Mouse (Mus musculus) frontal cortex, postnatal 14 days (tissue): Measurements from ENCODE around the gene Spg7.

Experiments used
- DNase-seq, 2 experiments: peaks; one replicate each; pipeline ENCODE4 v3.0.0; 2022; ENCODE audit warnings: low spot score in 2 of 2

Spg7 gene

GRCm38 (mm10) chr8:123131041-123131440 is 68.3 kb downstream of the Spg7 start:
- no peak for DNase-seq

- no peak for DNase-seq
Measured at GRCm38 (mm10) chr8:123132953-123133352, 70.2 kb downstream of the Spg7 start.

DNA sequence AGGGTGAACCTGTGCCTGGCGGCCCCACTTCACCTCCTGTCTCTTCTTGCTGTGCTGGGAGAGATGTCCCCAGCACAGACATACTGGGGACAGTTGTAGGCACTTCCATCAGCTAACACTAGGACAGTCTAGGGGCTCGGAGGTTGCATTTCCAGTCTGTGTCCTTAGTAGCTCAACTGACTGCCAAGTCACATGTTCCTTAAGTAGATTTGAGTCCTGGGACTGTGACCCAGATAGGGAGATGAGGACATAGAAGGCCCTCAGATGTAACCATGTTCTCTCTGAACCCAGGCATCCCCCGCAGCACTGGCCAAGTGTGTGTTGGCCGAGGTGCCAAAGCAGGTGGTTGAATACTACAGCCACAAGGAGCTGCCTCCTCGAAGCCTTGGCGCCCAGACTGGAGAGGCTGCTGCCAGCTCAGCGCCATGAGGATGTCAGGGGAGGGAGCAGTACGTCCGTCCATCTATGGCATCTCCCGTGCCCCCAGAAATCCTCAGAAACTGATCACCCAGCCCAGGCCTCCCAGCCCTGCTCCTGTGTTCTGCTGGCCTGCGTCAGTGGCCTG is 71.5 kb downstream of the Spg7 start:
- DNase-seq: no peak

DNA sequence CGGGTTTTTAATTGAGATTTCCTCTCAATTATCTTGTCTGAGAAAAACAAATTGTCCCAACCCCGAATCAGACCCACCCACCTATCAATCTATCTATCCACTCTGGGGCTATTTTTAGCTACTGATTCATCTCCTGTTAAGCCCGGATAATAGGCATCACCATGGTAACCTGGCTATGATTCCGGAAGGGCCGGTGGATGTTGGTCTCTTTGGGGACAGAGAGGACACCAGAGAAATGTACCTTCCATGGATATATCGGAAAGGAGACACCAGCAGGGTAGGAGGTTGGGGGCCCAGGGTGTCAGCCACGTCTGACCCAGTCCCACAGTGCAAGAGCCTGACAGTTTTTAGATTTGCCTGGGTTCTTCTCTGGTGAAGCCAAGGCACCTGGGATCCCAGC is 72.7 kb downstream of the Spg7 start:
- no peak for DNase-seq

- DNase-seq: no peak
Measured at GRCm38 (mm10) chr8:123135806-123136205, 73.1 kb downstream of the Spg7 start.

- DNase-seq: no peak
Measured at GRCm38 (mm10) chr8:123136287-123136686, 73.5 kb downstream of the Spg7 start.

- peak; percentile 33 to 45 for DNase-seq
Measured at GRCm38 (mm10) chr8:123137645-123138077, 74.9 kb downstream of the Spg7 start.

- no peak for DNase-seq
Measured at GRCm38 (mm10) chr8:123138741-123139140, 76.0 kb downstream of the Spg7 start.

DNA sequence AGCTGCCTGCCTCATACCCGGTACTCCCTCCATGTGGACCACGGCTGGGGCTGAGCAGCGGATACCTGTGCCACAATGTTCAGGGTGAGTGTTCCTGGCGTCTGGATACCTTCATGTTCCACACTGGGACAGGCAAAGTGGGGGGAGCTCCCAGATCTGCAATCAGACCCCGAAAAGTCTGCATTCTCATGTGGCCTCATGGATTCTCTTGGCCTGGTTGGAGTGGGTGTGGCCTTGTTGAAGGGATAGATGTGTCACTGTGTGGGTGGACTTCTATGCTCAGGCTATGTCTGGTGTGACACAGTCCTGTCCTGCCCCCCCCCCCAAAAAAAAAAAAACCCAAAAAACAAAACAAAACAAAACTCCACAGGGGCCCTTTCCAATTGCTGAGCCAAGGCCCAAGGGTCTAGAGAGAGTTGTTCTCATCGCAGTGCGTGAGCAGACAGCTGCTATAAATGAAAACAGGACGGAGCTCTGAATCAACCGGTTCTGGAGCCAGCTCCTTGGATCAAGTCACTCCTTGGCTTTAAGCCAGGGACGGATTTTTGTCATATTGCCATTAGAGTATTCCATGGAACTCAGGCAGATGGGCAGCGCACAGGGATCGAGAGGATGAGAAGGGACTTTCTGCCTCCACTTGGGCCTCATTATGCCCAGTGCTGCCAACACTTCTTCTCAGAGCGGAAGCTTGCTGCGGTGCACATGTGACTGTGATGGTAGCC is 79.2 kb downstream of the Spg7 start:
- DNase-seq: peak in 1 of 2 experiments; percentile 22

- no peak for DNase-seq
Measured at GRCm38 (mm10) chr8:123145279-123145678, 82.5 kb downstream of the Spg7 start.

- DNase-seq: no peak
Measured at GRCm38 (mm10) chr8:123146390-123146789, 83.6 kb downstream of the Spg7 start.
